Mouse (Mus musculus) spleen, adult 2 months (tissue): ENCODE data around the gene Myh9. TPM values are rescaled to one million over a fixed set of nuclear protein-coding genes. Genes with fewer than 3 reads are reported as not detected.

Source experiments
- DNase-seq, 2 experiments: peaks; one replicate each; pipeline versions ENCODE4 v3.0.0 to v3.0.0-alpha.2; 2012 to 2021; ENCODE audit warnings: low spot score in 2 of 2, low read depth in 1 of 2
- H3K27ac ChIP-seq: fragments of 200-500 bp; 2 replicates; pipeline ENCODE4 v1.5.1; 2012; ENCODE audit warnings: low read length, inconsistent platforms; ENCODE audit not compliant: insufficient read depth
- H3K27me3 ChIP-seq: fragments of 200-500 bp; 2 replicates; pipeline ENCODE4 v1.6.1; 2012; ENCODE audit warnings: mild to moderate bottlenecking, moderate library complexity, low read length, inconsistent platforms; ENCODE audit not compliant: control insufficient read depth, insufficient read depth
- H3K36me3 ChIP-seq: fragments of 200-500 bp; 2 replicates; pipeline ENCODE4 v1.6.1; 2012; ENCODE audit warnings: mild to moderate bottlenecking, low read length, inconsistent platforms; ENCODE audit not compliant: control insufficient read depth, insufficient read depth
- H3K4me1 ChIP-seq: fragments of 200-500 bp; 2 replicates; pipeline ENCODE4 v1.6.1; 2011; ENCODE audit warnings: inconsistent platforms; ENCODE audit not compliant: control insufficient read depth, insufficient read depth, insufficient read length
- H3K4me3 ChIP-seq: fragments of 200-500 bp; 2 replicates; pipeline ENCODE4 v1.5.1; 2011; ENCODE audit warnings: mild to moderate bottlenecking, inconsistent platforms; ENCODE audit not compliant: insufficient read depth, insufficient read length; ENCODE audit errors: extremely low read depth
- CTCF ChIP-seq: fragments of 200-500 bp; IDR thresholded peaks from 2 replicates; pipeline ENCODE4 v1.5.1; 2011; ENCODE audit warnings: mild to moderate bottlenecking, inconsistent platforms; ENCODE audit not compliant: insufficient read depth, insufficient read length, insufficient replicate concordance; ENCODE audit errors: extremely low read depth
- POLR2A ChIP-seq: fragments of 200-500 bp; IDR thresholded peaks from 2 replicates; pipeline ENCODE4 v1.6.1; 2011; ENCODE audit warnings: low read depth, low read length, inconsistent platforms
- WGBS: fragments of 180-500 bp; shearing (Covaris S2); methylation state at CpG from one replicate; pipeline ENCODE4 v1.1.7; 2018; 5-methylcytosine and 5-hydroxymethylcytosine counted together
- polyA plus RNA-seq: library from polyadenylated mRNA; depleted of rRNA; stranded (reverse); fragments of >200 nt; gene quantifications from 2 replicates; pipeline ENCODE4 v1.2.3, GENCODE M21; 2012

Gene Myh9
- polyA plus RNA-seq, 1 experiment = 138 TPM

GRCm38 (mm10) chr15:77839529-77840286 lies 2.3 kb downstream of the Myh9 start:
- Histone ChIP-seq H3K4me1 (peaks cover 32% of the 10 kb centered on the region; the same call in 1 of the 2 replicates), H3K27me3 (no peaks in the 10 kb centered on the region), H3K36me3 (peaks cover 5% of the 10 kb centered on the region; the same call in 1 of the 2 replicates), H3K27ac (peak overlapping the region; percentile 92), H3K4me3 (peak overlapping the region; percentile 56)
- no peak for DNase-seq
- TF ChIP-seq CTCF (no peak), POLR2A (no peak)
- 9% methylated on average over 10 of the region's 10 CpGs for WGBS

GRCm38 (mm10) chr15:77838530-77839387 lies 3.2 kb downstream of the Myh9 start:
- peaks cover 5% of the 10 kb centered on the region; the same call in 1 of the 2 replicates for H3K36me3 ChIP-seq
- peak in 1 of 2 experiments; percentile 43 for DNase-seq
- H3K27ac ChIP-seq = peak overlapping the region; percentile 92
- TF ChIP-seq POLR2A = no peak; the same call in 1 of the 2 replicates
- TF ChIP-seq CTCF = no peak
- H3K27me3 ChIP-seq = no peaks in the 10 kb centered on the region
- peak overlapping the region; percentile 56; the same call in 1 of the 2 replicates for H3K4me3 ChIP-seq
- WGBS = 9% methylated on average over 4 of the region's 4 CpGs
- H3K4me1 ChIP-seq = peaks cover 40% of the 10 kb centered on the region; the same call in 1 of the 2 replicates

GRCm38 (mm10) chr15:77837444-77838117 lies 4.4 kb downstream of the Myh9 start:
- H3K27me3 ChIP-seq = no peaks in the 10 kb centered on the region
- peak overlapping the region; percentile 12; the same call in 1 of the 2 replicates for H3K4me3 ChIP-seq
- WGBS = 46% methylated on average over 10 of the region's 10 CpGs
- peak overlapping the region; percentile 72 for H3K27ac ChIP-seq
- H3K36me3 ChIP-seq = peaks cover 5% of the 10 kb centered on the region; the same call in 1 of the 2 replicates
- DNase-seq = no peak
- TF ChIP-seq CTCF (no peak), POLR2A (no peak)
- H3K4me1 ChIP-seq = peaks cover 50% of the 10 kb centered on the region; the same call in 1 of the 2 replicates

- DNase-seq = no peak
- no peaks in the 10 kb centered on the region for H3K27me3 ChIP-seq
- H3K27ac ChIP-seq = peak overlapping the region; percentile 96
- H3K36me3 ChIP-seq = peaks cover 7% of the 10 kb centered on the region; the same call in 1 of the 2 replicates
- TF ChIP-seq POLR2A (no peak), CTCF (no peak)
- H3K4me3 ChIP-seq = no peak overlapping the region
- peaks cover 57% of the 10 kb centered on the region; the same call in 1 of the 2 replicates for H3K4me1 ChIP-seq
- 39% methylated on average over 6 of the region's 6 CpGs for WGBS
Measured at GRCm38 (mm10) chr15:77836692-77837443, 5.1 kb downstream of the Myh9 start.

- peak overlapping the region; percentile 96 for H3K27ac ChIP-seq
- 23% methylated on average over 9 of the region's 9 CpGs for WGBS
- DNase-seq = no peak
- no peak for TF ChIP-seq CTCF
- TF ChIP-seq POLR2A = no peak
- peak overlapping the region; percentile 9; the same call in 1 of the 2 replicates for H3K4me3 ChIP-seq
- peaks cover 64% of the 10 kb centered on the region for H3K4me1 ChIP-seq
- no peaks in the 10 kb centered on the region for H3K27me3 ChIP-seq
- H3K36me3 ChIP-seq = peaks cover 10% of the 10 kb centered on the region
Measured at GRCm38 (mm10) chr15:77835930-77836653, 5.9 kb downstream of the Myh9 start.
